Mouse (Mus musculus) heart, adult 2 months (tissue): ENCODE measurements around the gene Zdhhc14. TPM values are rescaled to one million over a fixed set of nuclear protein-coding genes. Genes with fewer than 3 reads are reported as not detected.

Source experiments
- DNase-seq, 2 experiments: peaks; one replicate each; pipeline ENCODE4 v3.0.0; 2021
- H3K27ac ChIP-seq: fragments of 200-600 bp; 2 replicates; pipeline ENCODE4 v1.8.1; 2022
- H3K27me3 ChIP-seq: fragments of 200-500 bp; 2 replicates; pipeline ENCODE4 v1.6.1; 2012; ENCODE audit warnings: mild to moderate bottlenecking, low read length, inconsistent platforms, mixed read lengths; ENCODE audit not compliant: control insufficient read depth, insufficient read depth
- H3K36me3 ChIP-seq: fragments of 200-500 bp; 2 replicates; pipeline ENCODE4 v1.6.1; 2012; ENCODE audit warnings: low read length, inconsistent platforms; ENCODE audit not compliant: control insufficient read depth, insufficient read depth
- H3K4me1 ChIP-seq: fragments of 200-500 bp; 2 replicates; pipeline ENCODE4 v1.6.1; 2011; ENCODE audit warnings: low read length; ENCODE audit not compliant: control insufficient read depth, insufficient read depth
- H3K4me3 ChIP-seq: fragments of 200-600 bp; 2 replicates; pipeline ENCODE4 v1.8.1; 2022
- H3K79me2 ChIP-seq: fragments of 200-500 bp; replicated peaks from 2 replicates; pipeline ENCODE4 v1.6.1; 2012; ENCODE audit warnings: mild to moderate bottlenecking, inconsistent platforms, low read length, moderate library complexity, mixed read lengths; ENCODE audit not compliant: control insufficient read depth, insufficient read depth
- H3K9ac ChIP-seq: fragments of 200-500 bp; 2 replicates; pipeline ENCODE4 v1.6.1; 2012; ENCODE audit warnings: low read depth, mild to moderate bottlenecking, control low read depth, inconsistent platforms, low read length, mixed read lengths
- CTCF ChIP-seq: fragments of 200-600 bp; IDR thresholded peaks from 2 replicates; pipeline ENCODE4 v1.8.1; 2022; ENCODE audit warnings: antibody characterized with exemption, mild to moderate bottlenecking, moderate library complexity
- EP300 ChIP-seq: fragments of 200-500 bp; IDR thresholded peaks from 2 replicates; pipeline ENCODE4 v1.6.1; 2011; ENCODE audit warnings: low read depth, low read length, control low read depth; ENCODE audit not compliant: insufficient read depth
- POLR2A ChIP-seq: fragments of 200-500 bp; IDR thresholded peaks from 2 replicates; pipeline ENCODE4 v1.6.1; 2011; ENCODE audit warnings: mild to moderate bottlenecking, low read depth, low read length, control low read depth; ENCODE audit not compliant: insufficient read depth
- WGBS: fragments of 180-500 bp; shearing (Covaris S2); methylation state at CpG from one replicate; pipeline ENCODE4 v1.1.7; 2018; 5-methylcytosine and 5-hydroxymethylcytosine counted together
- intact Hi-C: fragments of 180-260 bp; cut with DNase I; formaldehyde crosslinking; loops from one replicate; pipeline ENCODE4 v1.15.1; 2025
- polyA plus RNA-seq: library from polyadenylated mRNA; depleted of rRNA; stranded (reverse); fragments of >200 nt; gene quantifications from 2 replicates; pipeline ENCODE4 v1.2.3, GENCODE M21; 2012
- total RNA-seq, 2 experiments: library from RNA; stranded (reverse); gene quantifications; 2 replicates each; pipeline ENCODE4 v1.2.3; 2021

Gene Zdhhc14
- total and polyA plus RNA-seq, 3 experiments = 1.5 to 5.4 (median 4.4) TPM

GRCm38 (mm10) chr17:5494832-5495231 lies 2.5 kb downstream of the Zdhhc14 start:
- no peak for DNase-seq
- WGBS = 95% methylated on average over 7 of the region's 7 CpGs
- intact Hi-C loops = loop anchor here (5.0 kb wide), 2 partner anchors 122 to 347 kb away; partner anchors contain the start of gene Snx9
- peaks cover 3% of the 10 kb centered on the region for H3K4me1 ChIP-seq
- H3K79me2 ChIP-seq = 0 out of 2 replicates have a peak, but pooled peaks cover 2% of the 10 kb centered on the region
- H3K27me3 ChIP-seq = no peaks in the 10 kb centered on the region
- H3K27ac ChIP-seq = no peak overlapping the region
- no peak overlapping the region for H3K4me3 ChIP-seq
- TF ChIP-seq POLR2A (no peak), EP300 (no peak), CTCF (no peak)
- H3K9ac ChIP-seq = no peak overlapping the region
- no peaks in the 10 kb centered on the region; the same call in 1 of the 2 replicates for H3K36me3 ChIP-seq

- no peaks in the 10 kb centered on the region; the same call in 1 of the 2 replicates for H3K36me3 ChIP-seq
- 0 out of 2 replicates have a peak, but pooled peaks cover 2% of the 10 kb centered on the region for H3K79me2 ChIP-seq
- no peak overlapping the region for H3K4me3 ChIP-seq
- intact Hi-C loops = no loop called here
- no peak overlapping the region for H3K9ac ChIP-seq
- no peak for DNase-seq
- no peaks in the 10 kb centered on the region for H3K27me3 ChIP-seq
- WGBS = 84% methylated on average over 8 of the region's 8 CpGs
- TF ChIP-seq EP300 = no peak
- TF ChIP-seq CTCF = no peak
- TF ChIP-seq POLR2A = no peak
- H3K27ac ChIP-seq = no peak overlapping the region
- peaks cover 1% of the 10 kb centered on the region for H3K4me1 ChIP-seq
Measured at GRCm38 (mm10) chr17:5497695-5498094, 5.3 kb downstream of the Zdhhc14 start.

- no peak overlapping the region for H3K4me3 ChIP-seq
- no peak for DNase-seq
- no peaks in the 10 kb centered on the region for H3K27me3 ChIP-seq
- TF ChIP-seq CTCF = no peak
- no peak for TF ChIP-seq POLR2A
- TF ChIP-seq EP300 = no peak
- H3K36me3 ChIP-seq = no peaks in the 10 kb centered on the region; the same call in 1 of the 2 replicates
- peaks cover 1% of the 10 kb centered on the region for H3K4me1 ChIP-seq
- H3K27ac ChIP-seq = no peak overlapping the region
- no peak overlapping the region for H3K9ac ChIP-seq
- H3K79me2 ChIP-seq = 0 out of 2 replicates have a peak, but pooled peaks cover 2% of the 10 kb centered on the region
- WGBS = 86% methylated on average over 4 of the region's 4 CpGs
- intact Hi-C loops = no loop called here
Measured at GRCm38 (mm10) chr17:5498996-5499395, 6.6 kb downstream of the Zdhhc14 start.

GRCm38 (mm10) chr17:5503981-5504760 lies 11.8 kb downstream of the Zdhhc14 start:
- H3K27ac ChIP-seq = no peak overlapping the region
- no peak for DNase-seq
- TF ChIP-seq CTCF = no peak
- no peak for TF ChIP-seq EP300
- no peak for TF ChIP-seq POLR2A
- H3K27me3 ChIP-seq = no peaks in the 10 kb centered on the region
- WGBS = 78% methylated on average over 8 of the region's 8 CpGs
- H3K4me1 ChIP-seq = peaks cover 4% of the 10 kb centered on the region
- H3K4me3 ChIP-seq = no peak overlapping the region
- intact Hi-C loops = no loop called here
- no peaks in the 10 kb centered on the region; the same call in 1 of the 2 replicates for H3K36me3 ChIP-seq
- 0 out of 2 replicates have a peak, but pooled peaks cover 1% of the 10 kb centered on the region for H3K79me2 ChIP-seq
- no peak overlapping the region for H3K9ac ChIP-seq

- no peak for TF ChIP-seq POLR2A
- no peak for TF ChIP-seq CTCF
- TF ChIP-seq EP300 = no peak
- Histone ChIP-seq H3K27me3 (no peaks in the 10 kb centered on the region), H3K36me3 (no peaks in the 10 kb centered on the region; the same call in 1 of the 2 replicates), H3K9ac (no peak overlapping the region), H3K27ac (no peak overlapping the region), H3K4me3 (no peak overlapping the region), H3K79me2 (0 out of 2 replicates have a peak, but pooled peaks cover 2% of the 10 kb centered on the region), H3K4me1 (peaks cover 4% of the 10 kb centered on the region)
- no peak for DNase-seq
- intact Hi-C loops = no loop called here
- WGBS = 83% methylated on average over 4 of the region's 4 CpGs
Measured at GRCm38 (mm10) chr17:5504969-5505368, 12.6 kb downstream of the Zdhhc14 start.

GRCm38 (mm10) chr17:5506553-5506952 lies 14.2 kb downstream of the Zdhhc14 start:
- H3K27me3 ChIP-seq = no peaks in the 10 kb centered on the region
- H3K4me3 ChIP-seq = no peak overlapping the region
- H3K79me2 ChIP-seq = 0 out of 2 replicates have a peak, but pooled peaks cover 2% of the 10 kb centered on the region
- no peaks in the 10 kb centered on the region; the same call in 1 of the 2 replicates for H3K36me3 ChIP-seq
- WGBS = 51% methylated on average over 7 of the region's 7 CpGs
- intact Hi-C loops = no loop called here
- TF ChIP-seq EP300 = no peak
- TF ChIP-seq POLR2A = no peak
- TF ChIP-seq CTCF = no peak
- no peak overlapping the region for H3K27ac ChIP-seq
- peaks cover 4% of the 10 kb centered on the region for H3K4me1 ChIP-seq
- DNase-seq = no peak
- no peak overlapping the region for H3K9ac ChIP-seq
